Mouse (Mus musculus): ENCODE results near the gene Zc3h12a. TPM values are rescaled to one million over a fixed set of nuclear protein-coding genes. Genes with fewer than 3 reads are reported as not detected.

Zc3h12a gene
- polyA plus RNA-seq, 1 experiment from 2014 or later, result 1.4 TPM

GRCm38 (mm10) chr4:125122431-125123278, 5.0 kb downstream of the Zc3h12a start:
- Histone ChIP-seq H3K4me1 (replicated peaks) (peaks cover 45% of the 10 kb centered on the region), H3K4me2 (replicated peaks) (peak overlapping the region; percentile 34), H3K9me3 (no peaks in the 10 kb centered on the region), H3K4me3 (replicated peaks) (no peak overlapping the region), H3K9ac (no peak overlapping the region), H3K27ac (peak overlapping the region; percentile 88), H3K36me3 (no peaks in the 10 kb centered on the region), H3K27me3 (replicated peaks) (no peaks in the 10 kb centered on the region)
- WGBS, result 17% methylated on average over 16 of the region's 16 CpGs
- ATAC-seq, result peak; percentile 75

- no peak overlapping the region for H3K27ac ChIP-seq
- 93% methylated on average over 11 of the region's 11 CpGs for WGBS
- H3K4me1 ChIP-seq (replicated peaks), result peaks cover 45% of the 10 kb centered on the region
Observed at GRCm38 (mm10) chr4:125119721-125120120, 7.9 kb downstream of the Zc3h12a start.

GRCm38 (mm10) chr4:125119070-125119469, 8.6 kb downstream of the Zc3h12a start:
- no peak overlapping the region for H3K27ac ChIP-seq
- H3K4me3 ChIP-seq (replicated peaks), result no peak overlapping the region
- 52% methylated on average over 10 of the region's 10 CpGs for WGBS
- H3K4me2 ChIP-seq (replicated peaks), result no peak overlapping the region
- H3K4me1 ChIP-seq (replicated peaks), result peaks cover 43% of the 10 kb centered on the region
- no peaks in the 10 kb centered on the region for H3K27me3 ChIP-seq (replicated peaks)
- H3K9ac ChIP-seq, result no peak overlapping the region
- H3K9me3 ChIP-seq, result no peaks in the 10 kb centered on the region
- no peak for ATAC-seq
- H3K36me3 ChIP-seq, result no peaks in the 10 kb centered on the region

More at GRCm38 (mm10) chr4:125119721-125120120, 7.9 kb downstream of the Zc3h12a start:
- no peak overlapping the region for H3K4me3 ChIP-seq (replicated peaks)
- no peak overlapping the region for H3K4me2 ChIP-seq (replicated peaks)
- no peaks in the 10 kb centered on the region for H3K36me3 ChIP-seq
- H3K9me3 ChIP-seq, result no peaks in the 10 kb centered on the region
- ATAC-seq, result no peak
- no peak overlapping the region for H3K9ac ChIP-seq
- H3K27me3 ChIP-seq (replicated peaks), result no peaks in the 10 kb centered on the region

GRCm38 (mm10) chr4:125117902-125118320, 9.7 kb downstream of the Zc3h12a start:
- 82% methylated on average over 7 of the region's 7 CpGs for WGBS
- no peak overlapping the region for H3K4me3 ChIP-seq (replicated peaks)
- H3K4me1 ChIP-seq (replicated peaks), result peaks cover 32% of the 10 kb centered on the region
- no peak for ATAC-seq
- no peaks in the 10 kb centered on the region for H3K9me3 ChIP-seq
- no peak overlapping the region for H3K4me2 ChIP-seq (replicated peaks)
- H3K9ac ChIP-seq, result no peak overlapping the region
- no peaks in the 10 kb centered on the region for H3K27me3 ChIP-seq (replicated peaks)
- no peaks in the 10 kb centered on the region for H3K36me3 ChIP-seq
- no peak overlapping the region for H3K27ac ChIP-seq

GRCm38 (mm10) chr4:125116929-125117328, 10.7 kb downstream of the Zc3h12a start:
- no peaks in the 10 kb centered on the region for H3K36me3 ChIP-seq
- no peak overlapping the region for H3K4me3 ChIP-seq (replicated peaks)
- 62% methylated on average over 13 of the region's 13 CpGs for WGBS
- H3K27ac ChIP-seq, result 0 out of 2 replicates have a peak overlapping the region, but pooled peaks have one; percentile 9
- H3K4me1 ChIP-seq (replicated peaks), result peaks cover 23% of the 10 kb centered on the region
- H3K9me3 ChIP-seq, result no peaks in the 10 kb centered on the region
- H3K4me2 ChIP-seq (replicated peaks), result no peak overlapping the region
- H3K9ac ChIP-seq, result no peak overlapping the region
- ATAC-seq, result no peak
- no peaks in the 10 kb centered on the region for H3K27me3 ChIP-seq (replicated peaks)

GRCm38 (mm10) chr4:125116090-125116861, 11.4 kb downstream of the Zc3h12a start:
- WGBS, result 61% methylated on average over 9 of the region's 9 CpGs
- peak; percentile 36 for ATAC-seq
- Histone ChIP-seq H3K36me3 (no peaks in the 10 kb centered on the region), H3K4me1 (replicated peaks) (peaks cover 20% of the 10 kb centered on the region), H3K4me2 (replicated peaks) (no peak overlapping the region), H3K27me3 (replicated peaks) (no peaks in the 10 kb centered on the region), H3K9me3 (no peaks in the 10 kb centered on the region), H3K27ac (peak overlapping the region; percentile 48; the same call in 1 of the 2 replicates), H3K4me3 (replicated peaks) (no peak overlapping the region), H3K9ac (no peak overlapping the region)

- no peak overlapping the region for H3K4me2 ChIP-seq (replicated peaks)
- H3K9me3 ChIP-seq, result no peaks in the 10 kb centered on the region
- H3K27me3 ChIP-seq (replicated peaks), result no peaks in the 10 kb centered on the region
- ATAC-seq, result peak; percentile 54
- peaks cover 20% of the 10 kb centered on the region for H3K4me1 ChIP-seq (replicated peaks)
- H3K9ac ChIP-seq, result no peak overlapping the region
- WGBS, result 34% methylated on average over 6 of the region's 6 CpGs
- no peaks in the 10 kb centered on the region for H3K36me3 ChIP-seq
- peak overlapping the region; percentile 48; the same call in 1 of the 2 replicates for H3K27ac ChIP-seq
- no peak overlapping the region for H3K4me3 ChIP-seq (replicated peaks)
Observed at GRCm38 (mm10) chr4:125115710-125116089, 11.9 kb downstream of the Zc3h12a start.

GRCm38 (mm10) chr4:125115081-125115480, 12.6 kb downstream of the Zc3h12a start:
- Histone ChIP-seq H3K9me3 (no peaks in the 10 kb centered on the region), H3K27me3 (replicated peaks) (no peaks in the 10 kb centered on the region), H3K4me2 (replicated peaks) (0 out of 2 replicates have a peak overlapping the region, but pooled peaks have one; percentile 26), H3K27ac (no peak overlapping the region), H3K9ac (0 out of 2 replicates have a peak overlapping the region, but pooled peaks have one; percentile 8), H3K36me3 (no peaks in the 10 kb centered on the region), H3K4me3 (replicated peaks) (no peak overlapping the region), H3K4me1 (replicated peaks) (peaks cover 20% of the 10 kb centered on the region)
- WGBS, result 76% methylated on average over 4 of the region's 4 CpGs
- peak; percentile 15; the same call in 1 of the 2 replicates for ATAC-seq

- Histone ChIP-seq H3K9ac (0 out of 2 replicates have a peak overlapping the region, but pooled peaks have one; percentile 8), H3K27me3 (replicated peaks) (no peaks in the 10 kb centered on the region), H3K36me3 (no peaks in the 10 kb centered on the region), H3K27ac (no peak overlapping the region), H3K9me3 (no peaks in the 10 kb centered on the region), H3K4me1 (replicated peaks) (peaks cover 20% of the 10 kb centered on the region), H3K4me2 (replicated peaks) (peak overlapping the region; percentile 26; the same call in 1 of the 2 replicates), H3K4me3 (replicated peaks) (no peak overlapping the region)
- ATAC-seq, result peak; percentile 50
- WGBS, result 8% methylated on average over 6 of the region's 6 CpGs
Observed at GRCm38 (mm10) chr4:125114638-125115037, 13.0 kb downstream of the Zc3h12a start.

GRCm38 (mm10) chr4:125105354-125105753, 22.3 kb downstream of the Zc3h12a start:
- 78% methylated on average over 9 of the region's 9 CpGs for WGBS
- Histone ChIP-seq H3K36me3 (0 out of 2 replicates have a peak, but pooled peaks cover 8% of the 10 kb centered on the region), H3K9ac (no peak overlapping the region), H3K9me3 (no peaks in the 10 kb centered on the region), H3K27ac (no peak overlapping the region), H3K4me1 (replicated peaks) (no peaks in the 10 kb centered on the region), H3K4me3 (replicated peaks) (no peak overlapping the region), H3K4me2 (replicated peaks) (no peak overlapping the region), H3K27me3 (replicated peaks) (no peaks in the 10 kb centered on the region)
- ATAC-seq, result no peak

GRCm38 (mm10) chr4:125101334-125101733, 26.3 kb downstream of the Zc3h12a start:
- 82% methylated on average over 13 of the region's 13 CpGs for WGBS
- Histone ChIP-seq H3K27ac (no peak overlapping the region), H3K9me3 (no peaks in the 10 kb centered on the region), H3K4me1 (replicated peaks) (no peaks in the 10 kb centered on the region), H3K4me2 (replicated peaks) (no peak overlapping the region), H3K9ac (no peak overlapping the region), H3K36me3 (0 out of 2 replicates have a peak, but pooled peaks cover 8% of the 10 kb centered on the region), H3K27me3 (replicated peaks) (no peaks in the 10 kb centered on the region), H3K4me3 (replicated peaks) (no peak overlapping the region)
- no peak for ATAC-seq

GRCm38 (mm10) chr4:125099458-125099857, 28.2 kb downstream of the Zc3h12a start:
- no peak overlapping the region for H3K4me2 ChIP-seq (replicated peaks)
- 0 out of 2 replicates have a peak, but pooled peaks cover 3% of the 10 kb centered on the region for H3K36me3 ChIP-seq
- H3K4me3 ChIP-seq (replicated peaks), result no peak overlapping the region
- 10% methylated on average over 8 of the region's 8 CpGs for WGBS
- H3K9me3 ChIP-seq, result no peaks in the 10 kb centered on the region
- peak; percentile 77 for ATAC-seq
- no peak overlapping the region for H3K9ac ChIP-seq
- no peaks in the 10 kb centered on the region for H3K27me3 ChIP-seq (replicated peaks)
- H3K4me1 ChIP-seq (replicated peaks), result no peaks in the 10 kb centered on the region
- no peak overlapping the region for H3K27ac ChIP-seq

Measured in intestine, embryonic 15.5 days (tissue).